Mouse (Mus musculus): ENCODE results near the gene Anxa2.

DNA sequence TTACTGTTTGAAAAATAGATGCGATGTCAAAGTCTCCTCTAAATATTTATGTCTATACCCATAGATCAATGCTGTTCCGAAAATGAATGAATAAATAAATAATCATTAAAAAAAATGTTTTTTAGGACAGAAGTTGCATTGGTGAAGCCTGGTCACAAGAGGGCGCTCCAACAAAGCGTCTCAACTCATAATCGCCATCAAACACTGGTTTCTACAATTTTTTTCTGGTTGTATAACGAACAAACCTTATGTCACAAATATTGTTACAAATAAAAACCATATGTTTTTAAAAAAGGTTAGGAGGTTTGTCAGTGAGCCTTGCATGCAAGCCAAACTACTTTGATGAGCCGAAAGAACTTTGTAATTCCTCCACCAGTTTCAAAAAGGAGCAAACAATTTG lies 52.2 kb downstream of the Anxa2 start:
- TF ChIP-seq CTCF (IDR thresholded peaks at IDR 0.05; ENCODE audit: low read depth) (peak; percentile 65), EP300 (IDR thresholded peaks at IDR 0.05; ENCODE audit: low read depth) (no peak)

Measured in heart, postnatal 0 days (tissue).